Mouse (Mus musculus) layer of hippocampus, adult 2 months (tissue): ENCODE results near the gene Peak1. TPM values are rescaled to one million over a fixed set of nuclear protein-coding genes. Genes with fewer than 3 reads are reported as not detected.

Source experiments
- DNase-seq, 2 experiments: peaks; one replicate each; pipeline ENCODE4 v3.0.0; 2022; ENCODE audit warnings: low spot score in 2 of 2
- H3K27ac ChIP-seq: fragments of 200-600 bp; 2 replicates; pipeline ENCODE4 v1.8.1; 2022
- H3K4me3 ChIP-seq: fragments of 200-600 bp; 2 replicates; pipeline ENCODE4 v1.8.1; 2022; ENCODE audit warnings: mild to moderate bottlenecking
- CTCF ChIP-seq: fragments of 200-600 bp; conservative IDR thresholded peaks from 2 replicates; pipeline ENCODE4 v1.8.1; 2022; ENCODE audit warnings: antibody characterized with exemption, mild to moderate bottlenecking, moderate library complexity
- total RNA-seq, 2 experiments: library from RNA; stranded (reverse); gene quantifications; 2 replicates each; pipeline ENCODE4 v1.2.3; 2021

Peak1 gene
- total RNA-seq, 2 experiments from 2014 or later, result 56.1 to 59.2 TPM

- DNase-seq, result no peak
- Histone ChIP-seq H3K4me3 (no peak overlapping the region), H3K27ac (no peak overlapping the region)
- TF ChIP-seq CTCF, result no peak
Observed at GRCm38 (mm10) chr9:56325725-56326124, 92.1 kb downstream of the Peak1 start.

- Histone ChIP-seq H3K27ac (0 out of 2 replicates have a peak overlapping the region, but pooled peaks have one; percentile 36), H3K4me3 (peak overlapping the region; percentile 31)
- no peak for TF ChIP-seq CTCF
- DNase-seq, result no peak
Observed at GRCm38 (mm10) chr9:56324576-56325355, 93.1 kb downstream of the Peak1 start.

GRCm38 (mm10) chr9:56321291-56321690, 96.6 kb downstream of the Peak1 start:
- TF ChIP-seq CTCF, result no peak
- Histone ChIP-seq H3K27ac (no peak overlapping the region), H3K4me3 (no peak overlapping the region)
- DNase-seq, result no peak

- DNase-seq, result no peak
- no peak for TF ChIP-seq CTCF
- Histone ChIP-seq H3K27ac (peak overlapping the region; percentile 36; the same call in 1 of the 2 replicates), H3K4me3 (no peak overlapping the region)
Observed at GRCm38 (mm10) chr9:56314326-56314725, 103.5 kb downstream of the Peak1 start.

GRCm38 (mm10) chr9:56309079-56309478, 108.8 kb downstream of the Peak1 start:
- H3K4me3 ChIP-seq, result no peak overlapping the region
- DNase-seq, result no peak
- no peak for TF ChIP-seq CTCF
- no peak overlapping the region for H3K27ac ChIP-seq

- no peak for TF ChIP-seq CTCF
- no peak overlapping the region for H3K4me3 ChIP-seq
- no peak overlapping the region for H3K27ac ChIP-seq
- no peak for DNase-seq
Observed at GRCm38 (mm10) chr9:56304526-56304925, 113.3 kb downstream of the Peak1 start.

GRCm38 (mm10) chr9:56302921-56303465, 114.9 kb downstream of the Peak1 start:
- no peak overlapping the region for H3K4me3 ChIP-seq
- no peak for TF ChIP-seq CTCF
- no peak overlapping the region for H3K27ac ChIP-seq
- no peak for DNase-seq

- DNase-seq, result no peak
- Histone ChIP-seq H3K27ac (no peak overlapping the region), H3K4me3 (no peak overlapping the region)
- no peak for TF ChIP-seq CTCF
Observed at GRCm38 (mm10) chr9:56290019-56290418, 127.8 kb downstream of the Peak1 start.

GRCm38 (mm10) chr9:56282481-56282880, 135.4 kb downstream of the Peak1 start:
- Histone ChIP-seq H3K27ac (no peak overlapping the region), H3K4me3 (no peak overlapping the region)
- no peak for TF ChIP-seq CTCF
- DNase-seq, result no peak

- no peak for DNase-seq
- no peak for TF ChIP-seq CTCF
Observed at GRCm38 (mm10) chr9:56273576-56273975, 144.3 kb downstream of the Peak1 start.

GRCm38 (mm10) chr9:56272247-56272598, 145.6 kb downstream of the Peak1 start:
- no peak for TF ChIP-seq CTCF

More at GRCm38 (mm10) chr9:56273576-56273975, 144.3 kb downstream of the Peak1 start:
- no peak overlapping the region for H3K4me3 ChIP-seq
- H3K27ac ChIP-seq, result no peak overlapping the region

GRCm38 (mm10) chr9:56271326-56272246, 146.3 kb downstream of the Peak1 start:
- Histone ChIP-seq H3K4me3 (peak overlapping the region; percentile 28; the same call in 1 of the 2 replicates), H3K27ac (peak overlapping the region; percentile 16)
- no peak for TF ChIP-seq CTCF
- DNase-seq, result no peak

More at GRCm38 (mm10) chr9:56272247-56272598, 145.6 kb downstream of the Peak1 start:
- no peak for DNase-seq
- Histone ChIP-seq H3K27ac (no peak overlapping the region), H3K4me3 (no peak overlapping the region)

- no peak for TF ChIP-seq CTCF
- no peak overlapping the region for H3K27ac ChIP-seq
- H3K4me3 ChIP-seq, result no peak overlapping the region
- DNase-seq, result no peak
Observed at GRCm38 (mm10) chr9:56269101-56269500, 148.8 kb downstream of the Peak1 start.
